Mouse (Mus musculus) liver, postnatal 0 days (tissue): ENCODE data around the gene Mlxip. TPM values are rescaled to one million over a fixed set of nuclear protein-coding genes. Genes with fewer than 3 reads are reported as not detected.

ENCODE experiments used
- ATAC-seq: fragments of 200-750 bp; cut with Nextera tagmentation; 2 replicates; pipeline ENCODE4 v1.8.0; 2017; ENCODE audit warnings: mild to moderate bottlenecking, moderate library complexity
- DNase-seq: peaks from one replicate; pipeline ENCODE4 v3.0.0-alpha.2; 2016
- H3K27ac ChIP-seq: fragments of 300-500 bp; sonication (generic); 2 replicates; pipeline ENCODE4 v1.5.1; 2014; ENCODE audit warnings: antibody characterized with exemption, moderate library complexity, mild to moderate bottlenecking, low read depth
- H3K27me3 ChIP-seq: fragments of 300-500 bp; sonication (generic); 2 replicates; pipeline ENCODE4 v1.6.1; 2014; ENCODE audit warnings: low read length, control low read depth, mixed read lengths; ENCODE audit not compliant: insufficient read depth
- H3K36me3 ChIP-seq: fragments of 300-500 bp; sonication (generic); replicated peaks from 2 replicates; pipeline ENCODE4 v1.6.1; 2014; ENCODE audit warnings: mild to moderate bottlenecking, control low read depth, low read length, moderate library complexity, mixed read lengths; ENCODE audit not compliant: insufficient read depth
- H3K4me1 ChIP-seq: fragments of 300-500 bp; sonication (generic); 2 replicates; pipeline ENCODE4 v1.6.1; 2014; ENCODE audit warnings: antibody characterized with exemption, mild to moderate bottlenecking, control low read depth; ENCODE audit not compliant: insufficient read depth
- H3K4me2 ChIP-seq: fragments of 300-500 bp; sonication (generic); 2 replicates; pipeline ENCODE4 v1.6.1; 2014; ENCODE audit warnings: low read depth, mild to moderate bottlenecking, low read length, moderate library complexity, mixed read lengths
- H3K4me3 ChIP-seq: fragments of 300-500 bp; sonication (generic); 2 replicates; pipeline ENCODE4 v1.5.1; 2014; ENCODE audit warnings: low read depth, low read length
- H3K9ac ChIP-seq: fragments of 300-500 bp; sonication (generic); replicated peaks from 2 replicates; pipeline ENCODE4 v1.6.1; 2014; ENCODE audit warnings: mild to moderate bottlenecking, moderate library complexity
- H3K9me3 ChIP-seq: fragments of 300-500 bp; sonication (generic); 2 replicates; pipeline ENCODE4 v1.6.1; 2016; ENCODE audit warnings: mild to moderate bottlenecking, control low read depth, low read length, mixed read lengths
- CTCF ChIP-seq: sonication (generic); IDR thresholded peaks from 2 replicates; pipeline ENCODE4 v1.5.1; 2016; ENCODE audit warnings: antibody characterized with exemption, low read depth
- EP300 ChIP-seq: IDR thresholded peaks from 2 replicates; pipeline ENCODE4 v1.6.1; 2016; ENCODE audit warnings: antibody characterized with exemption, low read depth, mild to moderate bottlenecking
- WGBS: fragments of 180-500 bp; shearing (Covaris S2); extraction: QIAGEN DNeasy Blood & Tissue Kit; methylation state at CpG from one replicate; pipeline ENCODE4 v1.1.7; 2014; ENCODE audit not compliant: insufficient replicate concordance; 5-methylcytosine and 5-hydroxymethylcytosine counted together
- polyA plus RNA-seq: library from polyadenylated mRNA; unstranded; fragments of >200 nt; fragmentation: Nextera tagmentation; extraction: Ambion mirVana; gene quantifications from 2 replicates; pipeline ENCODE4 v1.2.1, GENCODE M21; 2015

Gene Mlxip
- polyA plus RNA-seq, 1 experiment from 2014 or later = 3.5 TPM

GRCm38 (mm10) chr5:123350386-123350785 lies 44.2 kb upstream of the Mlxip start:
- 55% methylated on average over 10 of the region's 10 CpGs for WGBS
- no peak for ATAC-seq
- TF ChIP-seq EP300 = no peak
- peak; percentile 46 for TF ChIP-seq CTCF
- Histone ChIP-seq H3K4me2 (no peak overlapping the region), H3K4me3 (no peak overlapping the region), H3K36me3 (peaks cover 16% of the 10 kb centered on the region), H3K9ac (no peak overlapping the region), H3K4me1 (peaks cover 15% of the 10 kb centered on the region), H3K27me3 (no peaks in the 10 kb centered on the region), H3K27ac (no peak overlapping the region), H3K9me3 (no peaks in the 10 kb centered on the region)
- DNase-seq = peak; percentile 34

DNA sequence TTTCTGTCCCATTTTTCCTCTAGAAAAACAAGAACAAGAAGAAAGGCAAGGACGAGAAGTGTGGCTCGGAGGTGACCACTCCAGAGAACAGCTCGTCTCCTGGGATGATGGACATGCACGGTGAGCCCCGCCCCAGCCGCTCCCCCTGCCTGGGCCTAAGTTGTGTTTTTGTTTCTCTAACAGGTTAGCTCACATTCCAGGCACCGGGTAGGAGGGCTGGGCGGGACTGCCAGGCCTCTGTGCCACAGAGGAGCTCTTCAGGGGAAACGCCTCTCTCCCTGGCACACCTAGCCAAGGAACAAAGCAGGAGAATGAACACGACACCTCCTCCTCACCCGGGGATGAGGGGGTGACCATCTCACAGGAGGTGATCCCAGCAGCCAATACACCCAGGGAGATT lies 38.7 kb upstream of the Mlxip start:
- DNase-seq = no peak
- no peaks in the 10 kb centered on the region for H3K4me1 ChIP-seq
- no peak overlapping the region for H3K4me3 ChIP-seq
- H3K27ac ChIP-seq = no peak overlapping the region
- no peaks in the 10 kb centered on the region for H3K27me3 ChIP-seq
- no peak overlapping the region for H3K9ac ChIP-seq
- no peak overlapping the region for H3K4me2 ChIP-seq
- H3K36me3 ChIP-seq = peaks cover 50% of the 10 kb centered on the region
- 86% methylated on average over 11 of the region's 11 CpGs for WGBS
- no peak for ATAC-seq
- TF ChIP-seq CTCF (no peak), EP300 (no peak)
- H3K9me3 ChIP-seq = no peaks in the 10 kb centered on the region

- TF ChIP-seq EP300 (no peak), CTCF (no peak)
- DNase-seq (no peak), ATAC-seq (no peak)
- Histone ChIP-seq H3K4me3 (no peak overlapping the region), H3K9me3 (no peaks in the 10 kb centered on the region), H3K9ac (no peak overlapping the region), H3K27me3 (no peaks in the 10 kb centered on the region), H3K4me1 (no peaks in the 10 kb centered on the region), H3K27ac (no peak overlapping the region), H3K36me3 (peaks cover 54% of the 10 kb centered on the region), H3K4me2 (no peak overlapping the region)
- 84% methylated on average over 4 of the region's 4 CpGs for WGBS
These were observed 37.3 kb upstream of the Mlxip start for GRCm38 (mm10) chr5:123357253-123357652.

- Histone ChIP-seq H3K27me3 (no peaks in the 10 kb centered on the region), H3K36me3 (peaks cover 58% of the 10 kb centered on the region), H3K9me3 (no peaks in the 10 kb centered on the region), H3K4me1 (no peaks in the 10 kb centered on the region), H3K4me2 (no peak overlapping the region), H3K4me3 (no peak overlapping the region), H3K27ac (no peak overlapping the region), H3K9ac (no peak overlapping the region)
- DNase-seq = no peak
- WGBS = 84% methylated on average over 6 of the region's 6 CpGs
- no peak for ATAC-seq
- no peak for TF ChIP-seq EP300
- TF ChIP-seq CTCF = no peak
These were observed 35.2 kb upstream of the Mlxip start for GRCm38 (mm10) chr5:123359431-123359830.

- ATAC-seq = no peak
- TF ChIP-seq CTCF (no peak), EP300 (no peak)
- Histone ChIP-seq H3K4me1 (no peaks in the 10 kb centered on the region), H3K9ac (no peak overlapping the region), H3K27me3 (no peaks in the 10 kb centered on the region), H3K27ac (no peak overlapping the region), H3K9me3 (no peaks in the 10 kb centered on the region), H3K4me2 (no peak overlapping the region), H3K36me3 (peaks cover 42% of the 10 kb centered on the region), H3K4me3 (no peak overlapping the region)
- WGBS = 81% methylated on average over 4 of the region's 4 CpGs
- no peak for DNase-seq
These were observed 31.7 kb upstream of the Mlxip start for GRCm38 (mm10) chr5:123362911-123363310.

GRCm38 (mm10) chr5:123364302-123364971 lies 30.2 kb upstream of the Mlxip start:
- no peaks in the 10 kb centered on the region for H3K9me3 ChIP-seq
- DNase-seq (no peak), ATAC-seq (no peak)
- H3K36me3 ChIP-seq = peaks cover 39% of the 10 kb centered on the region
- WGBS = 82% methylated on average over 11 of the region's 11 CpGs
- no peaks in the 10 kb centered on the region for H3K4me1 ChIP-seq
- no peak overlapping the region; the same call in 1 of the 2 replicates for H3K27ac ChIP-seq
- H3K4me3 ChIP-seq = no peak overlapping the region
- no peak overlapping the region for H3K4me2 ChIP-seq
- H3K9ac ChIP-seq = no peak overlapping the region
- no peak for TF ChIP-seq CTCF
- TF ChIP-seq EP300 = no peak
- no peaks in the 10 kb centered on the region for H3K27me3 ChIP-seq
